Mouse (Mus musculus) layer of hippocampus, adult 8-10 months (tissue): Measurements from ENCODE around the gene E130218I03Rik. TPM values are rescaled to one million over a fixed set of nuclear protein-coding genes. Genes with fewer than 3 reads are reported as not detected.
"Not testable (repeated sequence)": the region's sequence is repeated elsewhere in the genome, so short reads cannot be mapped to it uniquely, and the experiment has no call there.

Source experiments
- DNase-seq, 2 experiments: peaks; one replicate each; pipeline ENCODE4 v3.0.0; 2022; ENCODE audit warnings: low spot score in 2 of 2
- total RNA-seq, 4 experiments: library from RNA; stranded (reverse); gene quantifications; 2 replicates each; pipeline ENCODE4 v1.2.4; 2022

The E130218I03Rik gene
- total RNA-seq, 4 experiments from 2014 or later = not detected

DNA sequence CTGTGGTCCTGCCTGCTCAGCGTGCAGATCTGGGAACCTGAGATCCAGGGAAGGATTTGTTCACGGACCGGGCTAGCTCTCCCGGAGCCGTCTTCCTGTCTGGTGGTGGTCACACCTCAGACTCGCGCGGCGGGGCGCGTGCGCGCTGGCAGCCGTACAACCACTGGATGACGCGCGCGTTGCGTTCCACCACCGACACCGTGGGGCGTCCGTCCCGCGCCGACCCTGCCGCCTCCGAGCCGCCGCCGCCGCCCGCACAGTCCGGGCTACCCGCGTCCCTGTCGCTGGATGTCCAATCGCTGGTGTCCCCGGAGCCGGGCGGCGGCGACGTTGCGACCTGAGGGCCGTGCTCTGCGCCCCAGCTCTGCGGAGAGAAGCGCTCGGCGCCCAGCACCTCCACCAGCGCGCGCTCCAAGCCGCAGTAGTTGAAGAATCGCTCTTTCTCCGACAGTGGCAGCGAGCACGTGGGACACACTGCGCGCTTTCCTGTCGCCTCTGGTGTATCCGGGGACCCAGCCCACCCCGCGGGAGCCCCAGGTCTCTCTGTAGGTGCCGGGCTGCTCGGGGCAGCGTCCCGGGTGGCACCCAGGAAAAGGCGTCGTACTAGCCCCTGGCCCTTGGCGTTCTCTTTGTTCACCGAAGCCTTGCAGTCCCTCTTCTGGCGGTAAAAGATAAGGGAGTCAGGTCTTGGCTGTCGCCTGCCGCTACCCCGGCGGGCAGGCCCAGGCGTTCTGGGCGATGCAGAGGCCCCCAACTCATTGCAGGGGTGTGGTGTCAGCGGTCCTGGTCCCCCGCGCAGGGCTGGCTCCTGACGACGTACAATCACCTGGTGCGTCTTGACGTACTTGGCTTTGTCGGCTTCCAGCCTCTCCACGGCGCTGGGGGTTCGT is 8.0 kb downstream of the E130218I03Rik start:
- DNase-seq = no peak

DNA sequence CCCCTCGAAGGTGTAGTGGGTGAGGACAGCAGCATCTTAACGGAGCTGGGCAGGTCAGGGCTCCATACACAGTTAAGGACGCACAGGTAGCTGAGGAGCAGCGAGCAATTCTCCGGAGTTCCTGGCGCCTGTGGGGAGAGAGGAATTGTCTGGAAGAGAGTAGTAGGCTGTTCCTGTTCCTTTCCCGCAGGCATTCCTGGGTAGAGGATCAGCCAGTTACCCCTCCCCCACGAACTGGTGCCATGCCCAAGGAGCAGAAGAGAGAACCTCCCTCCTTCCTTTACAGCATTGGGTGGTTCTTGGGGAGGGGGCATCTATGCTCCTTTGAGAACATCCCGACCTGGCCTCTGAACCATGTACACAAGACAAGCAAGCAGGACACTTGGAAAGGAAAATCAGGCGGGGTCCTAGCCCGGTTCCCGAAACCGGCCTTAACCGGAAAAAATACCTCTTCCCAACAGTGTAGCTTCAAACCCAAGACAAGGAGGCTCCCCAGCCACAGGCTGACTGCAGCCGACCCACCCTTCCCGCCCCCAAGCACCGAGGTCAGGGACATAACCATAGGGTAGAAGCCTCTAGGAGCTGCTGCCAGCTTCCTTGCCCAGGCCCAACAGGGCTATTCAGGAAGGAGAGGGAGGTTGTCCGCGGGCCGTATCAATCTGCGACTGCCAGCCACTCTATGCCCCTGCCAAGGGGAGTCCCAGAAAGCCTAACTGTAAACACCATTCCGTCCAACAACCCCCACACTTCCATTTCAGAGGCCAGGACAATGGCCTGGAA is 8.9 kb downstream of the E130218I03Rik start:
- no peak for DNase-seq

DNA sequence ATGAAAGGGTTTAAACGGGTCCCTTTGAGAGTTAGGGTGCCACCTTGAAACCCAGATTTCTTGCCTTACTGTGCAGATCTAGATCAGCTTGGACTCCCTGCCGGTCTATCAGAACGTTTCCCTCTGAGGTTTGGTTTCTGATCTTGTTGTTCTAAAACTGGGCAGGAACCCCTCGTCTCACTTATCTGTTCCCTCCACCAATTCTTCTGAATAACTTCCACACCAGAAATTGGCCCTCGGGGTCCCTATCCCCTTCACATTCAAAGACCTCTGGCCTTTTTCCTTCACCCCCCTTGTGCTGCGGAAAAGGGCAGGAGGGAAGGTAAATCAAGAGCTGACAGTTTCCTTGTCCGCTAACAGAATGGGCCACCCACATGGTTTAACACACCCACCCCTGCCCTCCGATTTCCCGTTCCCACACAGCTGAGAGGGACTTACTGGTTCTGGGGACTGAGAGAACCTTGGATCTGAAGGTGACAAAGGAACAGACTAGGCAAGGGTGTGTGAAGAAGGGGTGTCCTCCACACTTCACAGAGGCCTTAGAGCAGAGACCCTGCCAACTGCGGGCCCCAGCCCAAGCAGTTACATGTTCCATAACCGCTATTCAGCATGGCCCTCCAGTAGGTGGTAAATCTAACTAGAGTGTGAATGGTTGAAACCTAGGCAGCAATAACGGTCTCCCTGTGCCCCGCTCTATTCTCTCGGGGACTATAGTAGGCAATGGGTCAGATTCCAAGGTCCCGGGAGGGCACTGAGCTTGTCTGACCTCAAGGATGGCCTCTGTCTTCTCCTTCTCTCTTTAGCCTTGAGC is 9.7 kb downstream of the E130218I03Rik start:
- no peak for DNase-seq

DNA sequence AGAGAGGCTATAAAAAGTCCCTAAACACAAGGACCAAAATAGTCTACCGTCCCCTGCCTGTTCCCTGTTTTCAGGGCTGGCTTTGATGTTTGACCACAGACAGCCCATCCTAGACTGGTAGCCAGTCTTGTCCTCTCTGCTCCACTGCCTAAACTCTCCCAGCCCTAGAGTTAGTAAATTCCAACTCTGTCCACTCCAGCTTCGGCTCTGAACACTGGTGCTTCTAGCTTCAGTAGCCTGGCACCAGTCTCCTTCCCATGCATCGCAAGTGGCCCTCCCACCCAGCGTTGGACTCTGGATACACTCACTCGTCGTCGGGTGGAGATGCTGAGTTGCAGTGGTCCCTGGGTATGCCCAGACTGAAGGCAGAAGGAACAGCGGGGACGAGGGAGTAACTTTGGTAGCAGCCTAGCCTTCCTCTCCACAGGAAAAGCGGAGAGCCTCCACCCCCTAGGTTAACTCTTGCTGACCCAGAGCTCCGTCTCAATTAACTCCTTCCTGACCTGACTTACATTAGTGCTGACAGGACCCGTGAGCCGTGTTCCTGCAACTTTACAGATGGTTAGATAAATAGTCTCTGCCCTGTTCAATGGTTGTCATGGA is 10.4 kb downstream of the E130218I03Rik start, which contains the start of gene Grrp1:
Grrp1 (minus strand) TSS at position 385 of the 603 bp plus-strand sequence.
- no peak for DNase-seq

DNA sequence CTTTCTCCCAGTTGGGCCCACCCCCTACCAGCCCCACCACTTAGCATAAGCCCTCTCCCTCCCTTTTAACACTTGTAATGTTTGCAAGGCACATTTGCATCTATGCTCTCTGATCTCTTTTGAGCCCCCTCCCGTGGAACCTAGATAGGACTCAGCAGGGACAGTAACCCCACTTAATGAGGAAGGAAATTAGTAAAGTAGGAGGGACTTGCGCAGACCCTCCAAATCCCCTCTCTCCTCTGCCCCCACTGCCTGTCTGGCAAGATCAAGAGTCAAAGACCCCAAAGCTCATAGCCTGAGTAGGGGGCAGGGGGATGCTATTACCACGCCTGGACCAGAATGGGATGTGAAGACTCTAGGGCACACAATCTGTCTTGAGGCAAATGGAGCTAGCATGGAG is 11.4 kb downstream of the E130218I03Rik start:
- no peak for DNase-seq

DNA sequence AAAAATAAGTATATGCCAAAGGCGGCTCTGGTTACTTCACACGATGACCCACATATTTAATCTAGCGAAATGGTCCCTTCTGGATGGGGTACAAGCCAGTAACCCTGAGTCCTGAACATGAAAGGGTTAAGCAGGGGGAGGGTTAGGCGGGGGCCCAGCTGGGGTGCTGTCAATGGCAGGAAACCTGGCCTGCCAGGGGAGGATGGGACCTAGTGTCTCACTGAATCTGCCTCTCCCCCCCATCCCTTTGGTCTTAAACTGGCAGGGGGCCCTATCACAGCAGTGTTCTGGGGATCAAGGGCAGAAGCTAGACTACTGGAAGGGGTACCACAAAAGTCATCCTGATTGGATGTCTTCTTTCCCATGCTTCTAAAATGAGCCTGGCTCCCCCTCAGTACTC is 12.4 kb downstream of the E130218I03Rik start:
- DNase-seq = no peak

DNA sequence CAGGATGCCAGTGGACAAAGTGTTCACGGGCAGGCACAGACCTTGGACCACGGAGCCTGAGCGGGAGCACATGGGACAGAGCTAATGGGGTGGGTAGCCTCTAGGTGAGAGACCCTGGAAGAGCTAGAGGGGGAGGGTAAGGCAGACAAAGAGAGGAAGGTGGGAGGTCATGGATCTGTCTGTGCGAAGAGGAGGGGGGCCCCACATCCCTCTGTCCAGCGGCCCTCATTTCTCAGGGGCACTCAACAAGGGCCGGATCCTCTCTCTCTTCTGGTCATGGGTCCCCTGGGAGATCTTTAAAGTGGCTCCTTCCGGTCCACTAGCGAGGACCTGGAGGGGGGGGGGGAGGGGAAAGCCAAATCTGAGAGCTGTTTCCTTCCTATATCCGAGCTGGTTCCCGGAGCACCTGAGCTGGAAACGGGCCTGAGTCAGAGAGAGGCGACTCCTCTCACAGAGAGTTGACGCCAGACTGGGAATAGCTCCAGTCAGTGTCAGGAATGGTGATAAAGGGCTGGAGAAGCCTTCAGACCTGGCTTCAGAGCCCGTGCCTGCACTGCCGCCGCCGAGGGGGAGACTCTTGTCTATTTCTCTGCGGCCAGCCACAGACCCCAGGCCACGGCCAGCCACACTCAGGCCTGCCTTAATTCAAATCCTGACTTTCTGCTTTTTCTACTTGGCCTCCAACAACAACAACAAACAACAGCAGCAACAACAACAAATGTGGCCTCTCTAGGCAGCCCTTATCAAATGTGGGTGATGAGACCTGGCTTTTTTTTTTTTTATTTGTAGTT is 13.1 kb downstream of the E130218I03Rik start:
- DNase-seq = no peak

DNA sequence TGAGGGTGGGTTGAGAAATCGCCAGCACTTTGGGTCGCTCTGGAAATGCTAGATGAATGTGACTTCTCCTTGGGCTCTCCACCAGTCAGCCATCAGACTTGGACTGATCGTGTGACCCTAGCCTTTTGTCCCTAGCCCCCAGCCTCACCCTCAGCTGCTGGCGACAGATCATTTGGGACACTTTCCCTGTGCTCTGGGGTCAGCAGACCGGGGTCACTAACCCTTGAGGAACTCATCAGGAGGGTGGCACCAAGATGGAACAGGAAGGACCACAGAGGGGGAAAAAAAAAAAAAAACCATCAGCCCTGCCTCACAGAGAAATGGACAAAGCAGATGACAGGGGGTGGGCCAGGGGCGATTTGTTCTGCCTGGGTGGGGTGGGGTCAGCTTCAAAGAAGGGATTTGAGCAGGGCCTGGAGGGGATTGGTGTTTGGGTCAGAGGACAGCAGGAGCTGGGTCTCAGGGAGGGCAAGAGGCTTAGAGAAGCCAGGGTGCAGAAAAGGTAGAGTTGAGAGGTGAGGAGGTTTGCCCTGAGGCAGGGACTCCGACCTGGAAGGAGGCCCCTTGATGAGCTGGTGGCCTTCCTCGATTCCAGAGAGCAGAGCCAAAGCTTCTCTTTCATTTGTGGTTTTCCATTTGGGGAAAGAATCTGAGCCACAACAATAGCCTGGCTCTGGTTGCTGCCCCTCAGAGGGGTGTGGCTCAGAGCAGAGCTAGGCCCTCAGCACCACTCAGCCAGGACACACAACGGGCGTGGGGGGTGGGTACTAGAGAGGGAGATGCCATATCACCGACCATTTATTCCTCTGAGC is 13.9 kb downstream of the E130218I03Rik start:
- no peak for DNase-seq

DNA sequence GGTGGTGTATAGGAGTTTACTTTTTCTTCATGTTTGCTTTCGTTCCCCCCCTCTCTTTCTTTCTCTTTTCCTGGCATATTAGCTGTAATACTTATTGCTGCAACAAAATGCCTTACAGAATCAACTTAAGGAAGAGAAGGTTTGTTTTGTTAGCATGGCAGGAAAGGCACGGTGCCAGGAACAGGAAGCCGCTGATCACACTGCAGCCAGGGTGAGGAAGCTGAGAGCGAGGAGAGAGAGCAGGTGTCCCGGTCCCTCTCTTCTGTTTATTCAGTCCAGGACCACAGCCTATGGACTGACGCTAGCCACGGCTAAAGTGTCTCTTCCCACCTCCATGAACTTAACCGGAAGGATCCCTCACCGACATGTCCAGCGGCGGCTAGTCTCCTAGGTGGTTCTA is 14.9 kb downstream of the E130218I03Rik start:
- DNase-seq = no peak

DNA sequence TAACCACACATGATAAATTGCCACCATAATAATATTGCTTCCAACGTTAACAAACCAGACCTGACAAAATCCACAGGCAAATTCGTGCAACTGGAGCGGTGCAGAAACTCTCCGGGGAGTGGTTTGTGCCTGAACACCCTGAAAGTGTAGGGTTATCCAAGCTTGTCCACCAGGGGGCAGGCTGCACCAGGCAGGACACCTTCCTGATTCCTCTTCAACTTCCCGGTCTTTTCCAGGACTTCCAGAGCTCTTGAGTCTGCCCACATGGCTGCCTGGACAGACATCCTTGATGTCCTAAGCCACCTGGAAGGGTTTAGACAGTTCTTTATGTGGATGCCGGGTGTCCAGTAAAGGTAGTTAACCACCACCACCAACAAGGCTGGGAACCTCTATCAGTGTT is 19.7 kb downstream of the E130218I03Rik start:
- no peak for DNase-seq

DNA sequence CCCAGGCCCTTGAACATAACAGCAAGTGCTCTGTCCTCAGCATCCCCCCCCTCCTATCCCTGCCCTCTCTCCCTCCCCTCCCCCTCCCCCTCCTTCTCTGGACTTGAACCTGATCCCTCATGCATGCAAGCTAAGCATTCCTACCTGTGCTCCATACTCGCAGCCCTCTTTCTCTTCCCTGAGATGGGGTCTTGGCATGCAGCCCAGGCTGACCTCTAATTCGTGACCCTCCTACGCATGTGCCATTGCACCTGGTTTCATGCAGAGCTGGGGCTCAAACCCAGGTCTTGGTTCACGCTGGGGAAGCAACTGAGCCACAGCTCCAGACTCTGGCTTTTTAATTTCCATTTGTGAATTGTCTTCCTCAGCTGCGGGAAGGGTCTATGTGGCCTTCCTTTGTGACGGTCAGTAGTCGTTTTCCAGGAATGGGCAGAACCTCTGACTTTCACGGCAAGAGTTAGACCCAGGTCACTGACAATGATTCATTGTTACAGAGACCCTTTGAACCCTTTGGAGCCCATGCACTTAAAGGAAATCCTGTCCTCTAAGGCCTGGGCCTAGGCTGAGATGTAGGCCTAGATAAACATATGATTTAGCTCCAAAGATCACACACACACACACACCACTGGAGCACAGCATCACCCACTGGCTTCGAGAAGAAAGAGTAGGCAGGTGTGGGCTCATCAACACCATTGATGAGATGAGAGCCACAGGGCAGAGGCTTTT is 22.6 kb downstream of the E130218I03Rik start:
- no peak for DNase-seq

DNA sequence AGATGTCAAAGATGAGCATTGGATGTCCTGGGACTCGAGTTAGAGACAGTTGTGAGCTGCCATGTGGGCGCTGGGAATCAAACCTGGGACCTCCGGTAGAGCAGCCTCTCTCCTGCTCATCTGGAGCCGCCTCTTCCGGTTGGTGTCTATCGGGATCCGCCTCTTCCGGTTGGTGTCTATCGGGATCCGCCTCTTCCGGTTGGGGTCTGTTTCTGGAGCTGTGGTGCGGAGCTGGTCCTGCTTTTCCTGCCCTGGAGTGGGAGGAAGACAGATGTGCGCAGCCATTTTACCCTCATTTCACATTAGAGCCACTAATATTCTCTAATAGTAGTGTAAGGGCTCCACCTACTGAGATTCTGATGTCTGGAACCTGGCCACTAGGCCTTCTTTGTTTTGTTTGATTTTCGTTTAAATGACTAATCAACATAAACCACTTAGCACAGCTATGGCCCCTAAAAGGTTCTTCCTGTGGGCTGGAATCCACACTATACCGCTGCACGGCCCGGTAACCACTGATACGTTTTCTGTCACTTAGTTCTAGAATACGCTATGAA is 24.7 kb downstream of the E130218I03Rik start:
- DNase-seq = no peak

DNA sequence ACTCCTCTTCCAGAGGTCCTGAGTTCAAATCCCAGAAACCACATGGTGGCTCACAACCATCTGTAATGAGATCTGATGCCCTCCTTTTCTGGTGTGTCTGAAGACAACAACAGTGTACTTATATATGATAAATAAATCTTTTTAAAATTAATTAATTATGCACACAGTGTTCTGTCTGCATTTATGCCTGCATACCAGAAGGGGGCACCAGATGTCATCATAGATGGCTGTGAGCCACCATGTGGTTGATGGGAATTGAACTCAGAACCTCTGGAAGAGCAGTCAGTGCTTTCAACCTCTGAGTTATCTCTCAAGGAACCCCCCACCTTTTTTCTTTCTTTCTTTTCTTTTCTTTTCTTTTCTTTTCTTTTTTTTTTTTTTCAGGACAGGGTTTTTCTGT is 26.2 kb downstream of the E130218I03Rik start:
- not testable (repeated sequence) for DNase-seq

DNA sequence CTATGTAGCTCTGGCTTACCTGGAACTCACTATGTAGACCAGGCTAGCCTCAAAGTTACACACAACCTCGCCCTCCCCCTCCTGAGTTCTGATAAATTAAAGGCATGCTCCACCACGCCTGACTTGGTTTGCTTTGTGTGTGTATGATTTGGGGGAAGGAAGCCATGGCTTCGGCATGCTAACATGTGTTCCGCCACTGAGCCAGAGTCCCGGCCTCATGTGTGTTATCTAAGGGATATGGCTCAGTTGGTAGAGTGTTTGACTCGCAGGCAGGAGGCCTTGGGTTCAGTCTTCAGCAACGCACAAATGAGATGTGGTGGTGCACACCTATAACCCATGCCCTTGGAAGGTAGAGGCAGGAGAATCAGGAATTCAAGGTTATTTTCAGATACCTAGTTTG is 28.5 kb downstream of the E130218I03Rik start:
- no peak for DNase-seq

DNA sequence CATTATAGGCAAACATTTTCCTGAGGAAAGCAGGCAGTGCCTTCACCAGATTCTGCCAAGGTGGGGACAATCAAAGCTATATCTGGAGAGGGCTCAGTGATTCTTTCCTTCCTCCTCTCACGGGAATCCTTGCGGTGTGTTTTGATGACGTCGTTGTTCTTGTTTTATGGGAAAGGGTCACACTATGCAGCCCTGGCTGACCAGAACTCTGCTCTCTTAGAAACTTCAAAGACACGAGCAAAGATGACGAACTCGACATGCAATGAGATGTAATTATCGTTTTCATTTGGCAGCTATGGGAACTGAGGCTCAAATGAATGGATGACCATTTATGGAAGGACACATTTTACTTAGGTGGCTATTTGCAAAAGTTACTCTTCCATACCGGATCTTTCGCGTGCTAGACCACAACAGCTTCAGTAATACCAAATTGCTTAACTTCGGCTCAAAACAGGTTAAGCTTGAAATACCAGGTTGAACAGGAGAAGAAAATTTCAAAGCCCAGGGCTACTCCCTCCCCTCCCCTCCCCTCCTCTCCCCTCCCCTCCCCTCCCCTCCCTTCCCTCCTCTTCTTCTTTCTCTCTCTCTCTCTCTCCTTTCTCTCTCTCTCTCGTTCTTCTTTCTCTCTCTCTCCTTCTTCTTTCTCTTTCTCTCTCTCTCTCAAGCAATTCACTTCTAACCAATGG is 29.4 kb downstream of the E130218I03Rik start:
- no peak for DNase-seq

DNA sequence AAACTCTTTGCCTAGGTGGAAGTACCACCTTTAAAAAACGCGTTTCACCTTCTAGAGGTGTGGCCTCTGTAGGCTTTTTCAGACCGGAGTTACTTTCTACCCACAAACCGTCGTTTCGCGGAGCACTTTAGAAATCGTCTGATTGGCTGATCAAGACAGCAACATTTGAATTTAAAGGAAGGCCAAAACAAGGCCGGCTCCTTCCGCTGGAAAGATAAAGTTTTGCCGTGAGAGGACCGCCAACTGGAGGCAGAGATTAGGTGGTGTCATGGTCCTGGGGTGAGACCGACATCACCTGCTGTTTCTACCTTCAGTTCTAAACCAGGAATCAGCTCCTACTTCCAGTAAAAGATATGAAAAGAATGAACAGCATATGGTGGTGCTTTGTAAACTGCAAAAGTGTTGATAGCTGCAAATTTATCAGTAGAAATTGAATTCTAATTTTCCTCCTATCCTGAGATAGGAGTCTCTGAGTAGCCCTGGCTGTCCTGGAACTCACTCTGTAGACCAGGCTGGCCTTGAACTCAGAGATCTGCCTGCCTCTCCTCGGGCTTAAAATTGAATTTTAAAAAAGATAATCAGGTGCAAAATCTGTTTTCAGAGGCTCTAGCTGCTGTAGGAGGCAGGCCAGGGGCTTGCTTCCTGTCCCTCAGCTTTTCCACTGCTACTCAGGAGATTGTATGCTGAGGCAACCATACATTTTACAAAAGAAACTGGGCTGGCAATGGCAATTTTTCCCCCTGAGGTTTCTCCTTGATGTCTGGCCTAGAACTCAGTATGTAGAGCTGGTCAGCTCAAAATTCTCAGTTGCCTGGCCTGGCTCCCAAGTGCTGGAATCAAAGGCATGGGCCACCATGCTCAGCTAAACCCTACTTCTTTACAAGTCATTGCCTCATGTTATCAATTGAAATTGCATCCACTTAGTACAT is 30.2 kb downstream of the E130218I03Rik start:
- no peak for DNase-seq

DNA sequence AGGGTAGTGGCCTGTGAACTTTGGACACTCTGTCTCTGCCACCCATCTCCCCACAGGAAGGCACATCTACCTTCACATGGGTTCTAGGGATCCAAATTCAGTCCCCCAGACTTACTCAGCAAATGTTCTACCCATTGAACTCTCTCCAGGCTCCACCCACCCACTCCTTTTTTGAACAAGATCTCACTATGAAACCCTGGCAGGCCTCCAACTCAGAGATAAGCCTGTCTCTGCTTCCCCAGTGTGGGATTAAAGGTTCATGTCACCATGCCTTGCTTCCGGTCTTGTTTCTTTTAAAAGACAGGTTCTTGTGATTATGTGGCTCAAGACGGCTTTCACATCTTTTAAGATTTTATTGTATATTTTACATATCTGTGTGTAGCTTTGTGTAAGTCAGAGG is 41.5 kb downstream of the E130218I03Rik start:
- DNase-seq = no peak
